Mouse (Mus musculus): ENCODE results near the gene Coro1a.
"Not testable (repeated sequence)": the region's sequence is repeated elsewhere in the genome, so short reads cannot be mapped to it uniquely, and the experiment has no call there.

The Coro1a gene

GRCm38 (mm10) chr7:126689021-126689420, 18.6 kb downstream of the Coro1a start:
- no peak for DNase-seq (ENCODE audit: low spot score)

GRCm38 (mm10) chr7:126688156-126688555, 19.4 kb downstream of the Coro1a start:
- DNase-seq (ENCODE audit: low spot score): not testable (repeated sequence)

- no peak for DNase-seq (ENCODE audit: low spot score)
These were observed 26.4 kb downstream of the Coro1a start for GRCm38 (mm10) chr7:126681221-126681620.

GRCm38 (mm10) chr7:126679683-126680082, 27.9 kb downstream of the Coro1a start:
- no peak for DNase-seq (ENCODE audit: low spot score)

GRCm38 (mm10) chr7:126678545-126679341, 28.8 kb downstream of the Coro1a start:
- DNase-seq (ENCODE audit: low spot score): no peak

GRCm38 (mm10) chr7:126676631-126677220, 30.9 kb downstream of the Coro1a start:
- DNase-seq (ENCODE audit: low spot score): no peak

GRCm38 (mm10) chr7:126676207-126676606, 31.4 kb downstream of the Coro1a start, which contains the start of gene Sult1a1:
Gene Sult1a1, minus strand, starts transcription at chr7:126676432.
- no peak for DNase-seq (ENCODE audit: low spot score)

GRCm38 (mm10) chr7:126675104-126675503, 32.5 kb downstream of the Coro1a start:
- no peak for DNase-seq (ENCODE audit: low spot score)

- no peak for DNase-seq (ENCODE audit: low spot score)
These were observed 35.5 kb downstream of the Coro1a start for GRCm38 (mm10) chr7:126672111-126672510.

- no peak for DNase-seq (ENCODE audit: low spot score)
These were observed 37.4 kb downstream of the Coro1a start for GRCm38 (mm10) chr7:126670152-126670551.

- no peak for DNase-seq (ENCODE audit: low spot score)
These were observed 39.1 kb downstream of the Coro1a start for GRCm38 (mm10) chr7:126668452-126668851.

- DNase-seq (ENCODE audit: low spot score): no peak
These were observed 40.0 kb downstream of the Coro1a start for GRCm38 (mm10) chr7:126667495-126668090.

GRCm38 (mm10) chr7:126665269-126665668, 42.3 kb downstream of the Coro1a start:
- no peak for DNase-seq (ENCODE audit: low spot score)

- DNase-seq (ENCODE audit: low spot score): no peak
These were observed 43.9 kb downstream of the Coro1a start for GRCm38 (mm10) chr7:126663646-126664045.

GRCm38 (mm10) chr7:126659771-126660170, 47.8 kb downstream of the Coro1a start:
- no peak for DNase-seq (ENCODE audit: low spot score)

- no peak for DNase-seq (ENCODE audit: low spot score)
These were observed 50.1 kb downstream of the Coro1a start for GRCm38 (mm10) chr7:126657522-126657921.

GRCm38 (mm10) chr7:126655695-126656094, 51.9 kb downstream of the Coro1a start:
- DNase-seq (ENCODE audit: low spot score): no peak

- DNase-seq (ENCODE audit: low spot score): no peak
These were observed 53.6 kb downstream of the Coro1a start for GRCm38 (mm10) chr7:126653991-126654390.

GRCm38 (mm10) chr7:126650852-126651251, 56.7 kb downstream of the Coro1a start:
- no peak for DNase-seq (ENCODE audit: low spot score)
